Mouse (Mus musculus) stomach, postnatal 0 days (tissue): ENCODE data around the gene Tpp1. TPM values are rescaled to one million over a fixed set of nuclear protein-coding genes. Genes with fewer than 3 reads are reported as not detected.
A peak's percentile ranks its signal among the peaks of the same experiment; 100 is the strongest.
"Not testable (repeated sequence)": the region's sequence is repeated elsewhere in the genome, so short reads cannot be mapped to it uniquely, and the experiment has no call there.

Source experiments
- ATAC-seq: fragments of 200-750 bp; cut with Nextera tagmentation; 2 replicates; pipeline ENCODE4 v1.8.0; 2017; ENCODE audit not compliant: low FRiP score, low TSS enrichment
- DNase-seq: peaks from one replicate; pipeline ENCODE4 v3.0.0-alpha.2; 2016; ENCODE audit warnings: low spot score
- H3K27ac ChIP-seq: fragments of 300-500 bp; sonication (generic); replicated peaks from 2 replicates; pipeline ENCODE4 v1.5.1; 2014; ENCODE audit warnings: mild to moderate bottlenecking, control low read depth
- H3K27me3 ChIP-seq: fragments of 300-500 bp; sonication (generic); 2 replicates; pipeline ENCODE4 v1.6.1; 2014; ENCODE audit warnings: low read length; ENCODE audit not compliant: control insufficient read depth, insufficient read depth
- H3K36me3 ChIP-seq: fragments of 300-500 bp; sonication (generic); 2 replicates; pipeline ENCODE4 v1.6.1; 2014; ENCODE audit warnings: low read length, mixed read lengths; ENCODE audit not compliant: control insufficient read depth, insufficient read depth
- H3K4me1 ChIP-seq: fragments of 300-500 bp; sonication (generic); replicated peaks from 2 replicates; pipeline ENCODE4 v1.6.1; 2014; ENCODE audit warnings: antibody characterized with exemption; ENCODE audit not compliant: control insufficient read depth, insufficient read depth
- H3K4me2 ChIP-seq: fragments of 300-500 bp; sonication (generic); replicated peaks from 2 replicates; pipeline ENCODE4 v1.6.1; 2014; ENCODE audit warnings: low read depth, mild to moderate bottlenecking, control low read depth, moderate library complexity
- H3K4me3 ChIP-seq: fragments of 300-500 bp; sonication (generic); 2 replicates; pipeline ENCODE4 v1.5.1; 2014; ENCODE audit warnings: low read depth, low read length, control low read depth
- H3K9ac ChIP-seq: fragments of 300-500 bp; sonication (generic); 2 replicates; pipeline ENCODE4 v1.6.1; 2014; ENCODE audit warnings: mild to moderate bottlenecking, low read length, control low read depth, mixed read lengths
- H3K9me3 ChIP-seq: fragments of 300-500 bp; sonication (generic); 2 replicates; pipeline ENCODE4 v1.6.1; 2016; ENCODE audit warnings: low read length; ENCODE audit not compliant: control insufficient read depth
- CTCF ChIP-seq: IDR thresholded peaks from 2 replicates; pipeline ENCODE4 v1.5.1; 2016; ENCODE audit warnings: antibody characterized with exemption, low read depth, mild to moderate bottlenecking, moderate library complexity
- EP300 ChIP-seq: optimal IDR thresholded peaks from 2 replicates; pipeline ENCODE3; 2016; ENCODE audit warnings: antibody characterized with exemption
- WGBS: fragments of 180-500 bp; shearing (Covaris S2); extraction: QIAGEN DNeasy Blood & Tissue Kit; methylation state at CpG from one replicate; pipeline ENCODE4 v1.1.7; 2014; 5-methylcytosine and 5-hydroxymethylcytosine counted together
- polyA plus RNA-seq: library from polyadenylated mRNA; unstranded; fragments of >200 nt; fragmentation: Nextera tagmentation; extraction: Ambion mirVana; gene quantifications from 2 replicates; pipeline ENCODE4 v1.2.1, GENCODE M21; 2015

The Tpp1 gene
- polyA plus RNA-seq, 1 experiment from 2014 or later: 46.1 TPM

DNA sequence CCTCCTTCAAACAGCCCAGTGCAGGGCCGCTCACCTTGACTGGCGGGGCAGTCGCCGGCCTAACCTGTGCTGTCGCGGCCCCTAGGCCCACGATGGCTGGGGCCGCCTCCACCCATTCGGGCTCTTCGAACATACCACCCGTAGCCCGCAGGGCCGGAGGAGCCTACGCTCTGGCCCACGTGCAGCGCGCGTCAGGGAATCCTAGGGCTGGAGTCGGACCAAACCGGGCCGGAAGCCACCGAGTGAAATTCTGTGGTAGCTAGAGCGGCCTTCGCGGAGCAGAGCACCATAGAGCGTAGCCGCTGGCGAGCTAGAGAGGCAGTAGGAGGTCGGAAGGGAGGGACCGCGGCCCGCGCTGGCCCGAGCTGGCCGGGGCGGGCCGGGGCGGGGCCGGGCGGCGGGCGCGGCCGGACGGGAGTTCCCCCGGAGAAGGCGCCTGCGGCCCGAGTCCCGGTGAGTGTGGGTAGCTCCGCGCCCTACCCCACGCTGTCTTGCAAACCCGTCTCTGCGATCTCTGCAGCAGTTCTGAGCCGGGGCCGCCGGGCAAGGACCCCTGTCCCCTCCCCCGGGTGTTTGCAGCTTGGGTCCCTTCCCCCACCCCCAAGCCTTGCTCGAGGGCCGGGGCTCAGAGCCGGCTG is 15.7 kb downstream of the Tpp1 start, which contains the start of gene Ilk:
TSS of gene Ilk (plus strand) at position 329 of the 638 bp plus-strand sequence.
- Histone ChIP-seq H3K4me2 (peak within 1 kb of the TSS; percentile 84), H3K27ac (peak within 1 kb of the TSS; percentile 95), H3K9me3 (no peaks in the 10 kb centered on the region), H3K9ac (peak within 1 kb of the TSS; percentile 96), H3K36me3 (peaks cover 20% of the 10 kb centered on the region), H3K4me1 (no peaks in the 10 kb centered on the region), H3K27me3 (no peaks in the 10 kb centered on the region), H3K4me3 (peak within 1 kb of the TSS; percentile 94)
- WGBS: 0% methylated on average over 38 of the region's 62 CpGs
- ATAC-seq (peak; percentile 99), DNase-seq (peak; percentile 93)
- TF ChIP-seq CTCF: peak; percentile 20; the same call in 1 of the 2 replicates
- TF ChIP-seq EP300: no peak

DNA sequence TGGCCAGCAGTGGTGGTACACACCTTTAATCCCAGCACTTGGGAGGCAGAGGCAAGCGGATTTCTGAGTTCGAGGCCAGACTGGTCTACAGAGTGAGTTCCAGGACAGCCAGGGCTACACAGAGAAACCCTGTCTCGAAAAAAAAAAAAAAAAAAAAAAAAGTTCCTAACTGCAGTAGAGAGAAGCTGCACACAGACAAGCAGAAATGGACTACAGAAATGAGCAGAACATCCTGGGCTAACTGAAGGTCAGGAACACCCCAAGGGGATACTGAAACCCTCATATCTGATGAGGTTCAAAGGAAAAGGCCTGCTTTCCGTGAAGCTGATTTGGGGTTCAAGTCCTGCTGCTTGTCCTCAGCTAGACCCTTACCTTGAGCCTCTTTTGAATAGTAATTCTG is 16.6 kb downstream of the Tpp1 start:
- H3K36me3 ChIP-seq: peaks cover 16% of the 10 kb centered on the region
- peak overlapping the region; percentile 96 for H3K9ac ChIP-seq
- H3K9me3 ChIP-seq, DNase-seq, ATAC-seq, H3K4me1 ChIP-seq, H3K27ac ChIP-seq, H3K27me3 ChIP-seq: not testable (repeated sequence)
- H3K4me3 ChIP-seq: peak overlapping the region; percentile 94
- 36% methylated on average over 4 of the region's 4 CpGs for WGBS
- H3K4me2 ChIP-seq: peak overlapping the region; percentile 84

DNA sequence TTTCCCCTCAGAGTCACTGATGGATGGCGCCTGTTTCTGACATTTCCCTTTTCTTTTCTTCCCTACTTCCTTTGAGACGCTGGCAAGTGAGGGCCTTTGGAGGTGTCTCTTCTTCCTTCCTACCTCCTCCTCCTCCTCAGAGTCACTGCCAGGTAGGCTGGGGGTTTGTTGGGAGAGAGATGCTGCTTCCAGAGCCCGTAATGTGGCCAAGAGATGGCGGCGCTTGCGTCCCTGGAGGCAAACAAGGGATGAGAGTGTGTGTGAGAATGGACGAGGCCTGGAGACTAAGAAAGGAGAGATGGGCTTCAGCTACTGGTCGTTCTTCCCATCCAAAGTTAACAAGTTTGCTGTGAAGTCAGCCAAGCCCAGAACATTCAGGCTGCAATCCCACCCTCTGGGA is 17.2 kb downstream of the Tpp1 start:
- no peak for TF ChIP-seq CTCF
- TF ChIP-seq EP300: no peak
- Histone ChIP-seq H3K4me3 (no peak overlapping the region), H3K9ac (no peak overlapping the region), H3K36me3 (peaks cover 13% of the 10 kb centered on the region), H3K9me3 (no peaks in the 10 kb centered on the region), H3K4me1 (no peaks in the 10 kb centered on the region), H3K27ac (no peak overlapping the region), H3K27me3 (no peaks in the 10 kb centered on the region), H3K4me2 (no peak overlapping the region)
- ATAC-seq (no peak), DNase-seq (no peak)
- WGBS: 81% methylated on average over 8 of the region's 8 CpGs

DNA sequence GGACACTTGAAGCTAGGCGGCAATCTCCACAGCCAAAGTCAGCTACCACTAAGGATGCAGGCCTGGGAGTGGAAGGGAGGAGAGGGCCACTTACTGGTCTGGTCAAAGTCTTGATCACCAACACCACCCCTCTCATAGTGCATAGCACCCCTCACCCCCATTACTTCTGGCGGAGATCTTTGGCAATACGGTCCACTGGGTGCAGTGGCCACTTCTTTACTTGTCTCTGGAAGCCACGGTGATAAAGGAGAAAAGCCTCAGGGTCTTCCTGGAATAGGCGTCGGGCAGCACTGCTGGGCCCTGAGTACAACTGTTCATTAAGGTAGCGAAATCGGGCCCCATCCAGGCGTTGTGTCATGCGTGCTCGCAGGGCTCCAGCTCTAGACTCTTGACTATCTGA is 18.2 kb downstream of the Tpp1 start:
- Histone ChIP-seq H3K9me3 (no peaks in the 10 kb centered on the region), H3K27ac (no peak overlapping the region), H3K27me3 (no peaks in the 10 kb centered on the region), H3K4me2 (no peak overlapping the region), H3K4me3 (no peak overlapping the region), H3K9ac (no peak overlapping the region), H3K4me1 (no peaks in the 10 kb centered on the region), H3K36me3 (peaks cover 13% of the 10 kb centered on the region)
- TF ChIP-seq EP300: no peak
- TF ChIP-seq CTCF: no peak
- DNase-seq (peak; percentile 8), ATAC-seq (no peak)
- WGBS: 94% methylated on average over 11 of the region's 11 CpGs

DNA sequence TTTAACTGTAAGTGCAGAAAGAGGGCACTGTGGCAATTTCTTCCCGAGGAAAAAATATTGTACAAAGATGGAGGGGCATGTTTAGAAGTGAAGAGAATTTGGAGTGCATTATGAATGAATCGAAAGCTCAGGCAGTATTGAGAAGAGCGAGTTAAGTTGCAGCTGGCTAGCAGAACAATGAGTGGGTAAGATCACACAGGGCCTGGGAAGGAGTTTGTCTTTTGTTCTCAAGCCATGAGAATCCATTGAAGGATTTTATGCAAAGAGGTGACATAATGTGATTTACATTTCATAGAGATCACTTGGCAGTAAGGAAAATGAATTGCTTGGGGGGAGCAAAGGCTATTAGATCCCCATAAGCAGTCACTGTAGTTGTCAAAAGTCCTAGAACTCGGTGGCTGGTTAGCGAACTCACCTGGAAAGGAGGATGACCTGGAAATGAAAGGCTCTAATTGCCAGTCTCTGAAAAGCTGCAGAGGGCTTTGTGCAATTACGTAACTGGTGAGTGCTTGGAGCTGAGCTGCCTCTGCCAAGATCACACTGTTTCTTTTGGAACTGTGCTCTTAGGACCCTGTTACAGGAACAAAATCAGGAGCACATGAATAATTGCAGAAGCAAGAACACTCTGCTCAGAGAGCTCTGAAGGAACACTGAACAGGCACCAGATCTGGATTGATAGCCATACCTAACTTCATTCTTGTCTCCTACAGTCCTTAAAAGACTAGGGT is 23.2 kb downstream of the Tpp1 start:
- no peak overlapping the region for H3K4me2 ChIP-seq
- H3K9ac ChIP-seq: no peak overlapping the region
- 68% methylated on average over 6 of the region's 6 CpGs for whole genome bisulfite sequencing
- TF ChIP-seq CTCF (no peak), EP300 (no peak)
- H3K27me3 ChIP-seq: no peaks in the 10 kb centered on the region
- H3K9me3 ChIP-seq: no peaks in the 10 kb centered on the region
- no peak for DNase-seq
- H3K36me3 ChIP-seq: peaks cover 13% of the 10 kb centered on the region
- no peaks in the 10 kb centered on the region for H3K4me1 ChIP-seq
- H3K4me3 ChIP-seq: no peak overlapping the region
- ATAC-seq: no peak
- no peak overlapping the region; the same call in 1 of the 2 replicates for H3K27ac ChIP-seq

DNA sequence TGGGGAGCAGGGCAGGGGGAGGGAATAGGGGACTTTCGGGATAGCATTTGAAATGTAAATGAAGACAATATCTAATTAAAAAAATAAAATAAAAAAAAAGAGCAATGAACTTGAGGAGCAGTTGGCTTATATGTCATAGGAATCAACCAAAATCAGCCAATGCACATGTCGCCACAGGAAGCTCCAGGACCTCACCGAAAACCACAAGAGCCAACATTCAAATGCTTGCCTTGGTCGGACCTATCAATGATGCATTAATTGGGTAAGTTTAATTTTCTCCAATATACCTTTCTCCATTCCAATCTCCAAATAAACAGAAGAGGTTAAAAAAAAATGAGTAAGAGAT is 25.1 kb downstream of the Tpp1 start:
- TF ChIP-seq EP300 (no peak), CTCF (no peak)
- ATAC-seq (no peak), DNase-seq (no peak)
- Histone ChIP-seq H3K9ac (no peak overlapping the region), H3K4me3 (no peak overlapping the region), H3K9me3 (no peaks in the 10 kb centered on the region), H3K4me2 (no peak overlapping the region), H3K36me3 (peaks cover 4% of the 10 kb centered on the region; the same call in 1 of the 2 replicates), H3K27ac (no peak overlapping the region), H3K4me1 (no peaks in the 10 kb centered on the region), H3K27me3 (no peaks in the 10 kb centered on the region)
- WGBS: 93% methylated on average over 4 of the region's 4 CpGs
